In the genomic region with DNA sequence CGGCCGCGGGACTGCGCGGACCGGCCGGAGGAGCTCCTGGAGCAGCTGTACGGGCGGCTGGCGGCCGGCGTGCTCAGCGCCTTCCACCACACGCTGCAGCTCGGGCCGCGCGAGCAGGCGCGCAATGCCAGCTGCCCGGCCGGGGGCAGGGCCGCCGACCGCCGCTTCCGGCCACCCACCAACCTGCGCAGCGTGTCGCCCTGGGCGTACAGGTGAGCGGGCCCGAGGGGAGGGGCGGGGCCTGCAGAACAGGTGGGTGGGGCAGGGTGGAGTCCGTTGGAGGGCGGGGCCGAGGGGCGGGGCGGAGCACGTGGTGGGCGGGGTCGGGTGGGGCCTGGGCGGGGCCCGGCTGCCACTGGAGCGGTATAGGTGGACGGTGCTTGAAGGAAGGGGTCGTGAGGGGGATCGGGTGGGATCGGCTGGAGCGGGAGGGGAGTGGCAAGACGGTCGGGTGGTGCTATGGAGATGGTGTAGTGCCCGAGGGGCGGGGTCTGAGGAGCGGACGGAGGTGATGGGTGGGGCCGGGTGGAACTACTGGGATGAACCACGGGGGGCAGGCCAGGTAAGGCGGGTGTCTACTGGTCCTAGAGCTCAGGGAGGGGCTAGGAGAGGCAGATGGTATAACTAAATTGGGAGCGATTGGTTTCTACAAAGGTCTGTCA, we compare ENCODE assay signal across 8 mouse cellular contexts. TPM values are rescaled to one million over a fixed set of nuclear protein-coding genes. Genes with fewer than 3 reads are reported as not detected.
DNase-seq lines count a peak whose midpoint lies in the region; ATAC-seq and TF ChIP-seq lines count a peak whose summit lies in the region.

No protein-coding gene starts in this region.

- H3K27me3 ChIP-seq in C2C12 (ENCODE audit: control insufficient read depth, insufficient read depth, insufficient read length) = peaks cover 14% of the 10 kb centered on the region
- no peaks in the 10 kb centered on the region for H3K27me3 ChIP-seq in embryonic facial prominence, embryonic 15.5 days
- peaks cover 25% of the 10 kb centered on the region for H3K27me3 ChIP-seq in heart, embryonic 14.5 days (ENCODE audit: control insufficient read depth, insufficient read depth, low read length)
- peaks cover 41% of the 10 kb centered on the region for H3K27me3 ChIP-seq in liver, embryonic 14.5 days (ENCODE audit: control insufficient read depth, insufficient read depth, low read length)
- H3K27me3 ChIP-seq in stomach, embryonic 16.5 days (ENCODE audit: control insufficient read depth, insufficient read depth, low read length) = no peaks in the 10 kb centered on the region

- H3K9me3 ChIP-seq in embryonic facial prominence, embryonic 15.5 days (replicated peaks) = no peaks in the 10 kb centered on the region
- no peaks in the 10 kb centered on the region; the same call in 1 of the 2 replicates for H3K9me3 ChIP-seq in heart, embryonic 14.5 days (ENCODE audit: control insufficient read depth, low read length)
- no peaks in the 10 kb centered on the region for H3K9me3 ChIP-seq in liver, embryonic 14.5 days (ENCODE audit: control insufficient read depth, low read length)
- H3K9me3 ChIP-seq in stomach, embryonic 16.5 days (replicated peaks; ENCODE audit: control insufficient read depth, low read length) = no peaks in the 10 kb centered on the region

- peaks cover 11% of the 10 kb centered on the region; the same call in 1 of the 2 replicates for H3K4me1 ChIP-seq in embryonic facial prominence, embryonic 15.5 days
- H3K4me1 ChIP-seq in heart, embryonic 14.5 days (ENCODE audit: control insufficient read depth in 2 of 2, insufficient read depth in 2 of 2, low read length in 2 of 2) = peaks cover 11 to 12% of the 10 kb centered on the region in 2 experiments
- peaks cover 0 to 10% of the 10 kb centered on the region in 2 experiments; a peak in 3 of 4 replicates for H3K4me1 ChIP-seq in liver, embryonic 14.5 days (replicated peaks; ENCODE audit: control insufficient read depth in 2 of 2, insufficient read depth in 2 of 2, low read length in 1 of 2)
- peaks cover 3% of the 10 kb centered on the region; the same call in 1 of the 2 replicates for H3K4me1 ChIP-seq in stomach, embryonic 16.5 days (ENCODE audit: control insufficient read depth, insufficient read depth, low read length)

- H3K79me2 ChIP-seq in C2C12 (ENCODE audit: control insufficient read depth, insufficient read depth) = no peaks in the 10 kb centered on the region

- TF ChIP-seq EP300 in liver, embryonic 14.5 days (IDR thresholded peaks at IDR 0.05; ENCODE audit: low read depth) = no peak

- no peaks in the 10 kb centered on the region for H3K79me3 ChIP-seq in C2C12 (ENCODE audit: low read depth)

- H3ac ChIP-seq in C2C12 (ENCODE audit: control insufficient read depth, insufficient read length, low read depth) = peak overlapping the region; percentile 49

- peak overlapping the region; percentile 23 for H3K4me3 ChIP-seq in C2C12 (ENCODE audit: insufficient read depth, poor library complexity, severe bottlenecking)
- H3K4me3 ChIP-seq in embryonic facial prominence, embryonic 15.5 days (replicated peaks) = peak overlapping the region; percentile 75
- peak overlapping the region; percentile 78 to 88 for H3K4me3 ChIP-seq in heart, embryonic 14.5 days (ENCODE audit: control insufficient read depth in 1 of 2, insufficient read depth in 1 of 2, low read depth in 1 of 2, low read length in 2 of 2)
- H3K4me3 ChIP-seq in liver, embryonic 14.5 days (ENCODE audit: insufficient read depth in 1 of 2, low read depth in 2 of 2, low read length in 2 of 2) = peak overlapping the region; percentile 55 to 59
- H3K4me3 ChIP-seq in stomach, embryonic 16.5 days (replicated peaks; ENCODE audit: low read length) = peak overlapping the region; percentile 76

- peak overlapping the region; percentile 48 for H3K9ac ChIP-seq in embryonic facial prominence, embryonic 15.5 days
- peak overlapping the region; percentile 76 for H3K9ac ChIP-seq in heart, embryonic 14.5 days (ENCODE audit: low read length)
- H3K9ac ChIP-seq in liver, embryonic 14.5 days (replicated peaks) = no peak overlapping the region
- H3K9ac ChIP-seq in stomach, embryonic 16.5 days (ENCODE audit: low read length) = peak overlapping the region; percentile 88

- peak; percentile 87 for ATAC-seq in embryonic facial prominence, embryonic 15.5 days (ENCODE audit: insufficient number of reproducible peaks, low FRiP score, low TSS enrichment, low read depth)
- peak; percentile 58 for ATAC-seq in heart, embryonic 14.5 days (ENCODE audit: insufficient number of reproducible peaks, insufficient read depth, low FRiP score, low read depth)
- peak; percentile 65 for ATAC-seq in liver, embryonic 14.5 days (ENCODE audit: insufficient read depth)
- peak; percentile 90 for ATAC-seq in stomach, embryonic 16.5 days (ENCODE audit: insufficient read depth, low FRiP score)

- no peaks in the 10 kb centered on the region for H3K36me3 ChIP-seq in C2C12 (ENCODE audit: control insufficient read depth, insufficient read depth)
- no peaks in the 10 kb centered on the region for H3K36me3 ChIP-seq in embryonic facial prominence, embryonic 15.5 days
- H3K36me3 ChIP-seq in heart, embryonic 14.5 days (ENCODE audit: control insufficient read depth, insufficient read depth, low read length) = no peaks in the 10 kb centered on the region
- H3K36me3 ChIP-seq in liver, embryonic 14.5 days (replicated peaks; ENCODE audit: control insufficient read depth, insufficient read depth, low read depth) = no peaks in the 10 kb centered on the region
- no peaks in the 10 kb centered on the region for H3K36me3 ChIP-seq in stomach, embryonic 16.5 days (ENCODE audit: control insufficient read depth, insufficient read depth, low read length)

- H3K4me2 ChIP-seq in embryonic facial prominence, embryonic 15.5 days (replicated peaks) = peak overlapping the region; percentile 93
- peak overlapping the region; percentile 80 for H3K4me2 ChIP-seq in heart, embryonic 14.5 days (ENCODE audit: low read length)
- peak overlapping the region; percentile 68 for H3K4me2 ChIP-seq in liver, embryonic 14.5 days (ENCODE audit: low read depth)
- H3K4me2 ChIP-seq in stomach, embryonic 16.5 days (ENCODE audit: low read depth, low read length) = peak overlapping the region; percentile 93

- peak overlapping the region; percentile 71 for H3K27ac ChIP-seq in embryonic facial prominence, embryonic 15.5 days (replicated peaks)
- H3K27ac ChIP-seq in heart, embryonic 14.5 days (replicated peaks in 1 of 2; ENCODE audit: control insufficient read depth in 1 of 2, insufficient read depth in 1 of 2, low read depth in 2 of 2, low read length in 2 of 2) = no peak overlapping the region
- no peak overlapping the region for H3K27ac ChIP-seq in liver, embryonic 14.5 days
- H3K27ac ChIP-seq in stomach, embryonic 16.5 days (ENCODE audit: low read length) = peak overlapping the region; percentile 70

- DNase-seq in adrenal gland, postnatal 36 days = peak; percentile 68 to 78
- DNase-seq in kidney, postnatal 14 days = peak; percentile 85
- DNase-seq in liver, embryonic 14.5 days (ENCODE audit: low read depth in 3 of 3, low spot score in 3 of 3) = no peak
- DNase-seq in neural tube, embryonic 10.5 days (ENCODE audit: extremely low spot score, low spot score) = peak; percentile 82

- 2% methylated on average over 60 of the region's 60 CpGs for WGBS in embryonic facial prominence, embryonic 15.5 days
- 2% methylated on average over 45 of the region's 60 CpGs for WGBS in heart, embryonic 14.5 days
- 1% methylated on average over 58 of the region's 60 CpGs for WGBS in liver, embryonic 14.5 days (ENCODE audit: insufficient replicate concordance)
- under 1% methylated on average over 54 of the region's 60 CpGs for WGBS in stomach, embryonic 16.5 days

- no peak for TF ChIP-seq CTCF in C2C12 (IDR thresholded peaks at IDR 0.05; ENCODE audit: control insufficient read depth, insufficient read depth, insufficient read length)
- peak; percentile 11; the same call in 1 of the 2 replicates for TF ChIP-seq CTCF in liver, embryonic 14.5 days (IDR thresholded peaks at IDR 0.05; ENCODE audit: low read depth)

TF ChIP-seq in C2C12, 6 proteins besides CTCF, POLR2A, EP300 and RAD21:
- no peak for TF ChIP-seq FOSL1 (IDR thresholded peaks at IDR 0.05; ENCODE audit: insufficient read depth, low read length, poor library complexity, severe bottlenecking)
- no peak for TF ChIP-seq CEBPB (IDR thresholded peaks at IDR 0.05; ENCODE audit: low read depth)
- TF ChIP-seq USF1 (IDR thresholded peaks at IDR 0.05; ENCODE audit: low read depth) = no peak
- TF ChIP-seq MAX (IDR thresholded peaks at IDR 0.05) = no peak
- no peak for TF ChIP-seq MYOG (IDR thresholded peaks at IDR 0.05; ENCODE audit: control insufficient read depth, extremely low read depth, insufficient read length)
- TF ChIP-seq MYOD1 (IDR thresholded peaks at IDR 0.05; ENCODE audit: control insufficient read depth, insufficient read length, low read depth) = no peak

RNA-seq across cellular contexts. Expression of a gene that starts 0.9 kb away (rescaled TPM):
- polyA plus RNA-seq in C2C12 (2012; fragmentation: generic; extraction: Trizol) = 0.22 TPM
- 1 to 10 TPM; 1.9 to 2.5 TPM for total RNA-seq in adrenal gland, postnatal 36 days (2021)
- 5.9 and 8.1 TPM in 2 replicates for polyA plus RNA-seq in embryonic facial prominence, embryonic 15.5 days (2015; fragmentation: Nextera tagmentation; extraction: Ambion mirVana)
- polyA plus RNA-seq in heart, embryonic 14.5 days (2014; fragmentation: Nextera tagmentation; extraction: Ambion mirVana) = 0.78 and 1.0 TPM in 2 replicates
- polyA plus RNA-seq in liver, embryonic 14.5 days (2012; rRNA removed) = 0.50 and 0.62 TPM in 2 replicates
- polyA plus RNA-seq in liver, embryonic 14.5 days (2014; fragmentation: Nextera tagmentation; extraction: Ambion mirVana) = 0.08 TPM in 1 of 2 replicates, not detected in the other
- 2.7 and 3.2 TPM in 2 replicates for polyA plus RNA-seq in stomach, embryonic 16.5 days (2015; fragmentation: Nextera tagmentation; extraction: Ambion mirVana)

RNA-seq across cellular contexts. Expression of a gene that starts 45.9 kb away (rescaled TPM):
- 74.0 TPM for polyA plus RNA-seq in C2C12 (2012; fragmentation: generic; extraction: Trizol)
- total RNA-seq in adrenal gland, postnatal 36 days (2021) = 10 to 100 TPM; 26.4 to 27.5 TPM
- 85.9 and 90.2 TPM in 2 replicates for polyA plus RNA-seq in embryonic facial prominence, embryonic 15.5 days (2015; fragmentation: Nextera tagmentation; extraction: Ambion mirVana)
- polyA plus RNA-seq in heart, embryonic 14.5 days (2014; fragmentation: Nextera tagmentation; extraction: Ambion mirVana) = 73.8 and 82.0 TPM in 2 replicates
- 11.4 and 14.0 TPM in 2 replicates for polyA plus RNA-seq in liver, embryonic 14.5 days (2012; rRNA removed)
- 41.8 and 43.5 TPM in 2 replicates for polyA plus RNA-seq in liver, embryonic 14.5 days (2014; fragmentation: Nextera tagmentation; extraction: Ambion mirVana)
- 75.3 and 77.5 TPM in 2 replicates for polyA plus RNA-seq in stomach, embryonic 16.5 days (2015; fragmentation: Nextera tagmentation; extraction: Ambion mirVana)

Comparison
In these comparisons a context has a peak if more than half of its experiments do, and no peak if none do; other contexts are left out.
1. H3K4me3 ChIP-seq: peak in every context shown above with its lines; median percentile 83 in heart, embryonic 14.5 days; 76 in stomach, embryonic 16.5 days; 75 in embryonic facial prominence, embryonic 15.5 days; 57 in liver, embryonic 14.5 days; 23 in C2C12.
2. DNase-seq: peak in adrenal gland, postnatal 36 days (2 of 2), kidney, postnatal 14 days (single experiment) and neural tube, embryonic 10.5 days (single experiment); none in liver, embryonic 14.5 days (0 of 3).
3. H3K27ac ChIP-seq: peak in embryonic facial prominence, embryonic 15.5 days (single experiment) and stomach, embryonic 16.5 days (single experiment); none in heart, embryonic 14.5 days (0 of 2) and liver, embryonic 14.5 days (single experiment).
4. Peak in every context shown above with its lines, with median percentiles within 50 percentile points of each other: ATAC-seq and H3K4me2 ChIP-seq.